Mouse (Mus musculus) ES-E14 (cell line): ENCODE data around the gene Senp3.

Experiments used
- HCFC1 ChIP-seq: IDR thresholded peaks from 2 replicates; pipeline ENCODE4 v1.6.1; 2012; ENCODE audit warnings: low read length, inconsistent platforms, borderline replicate concordance; ENCODE audit not compliant: insufficient read depth
- MAFK ChIP-seq: IDR thresholded peaks from 2 replicates; pipeline ENCODE4 v1.6.1; 2014; ENCODE audit warnings: mild to moderate bottlenecking, low read depth, low read length, inconsistent platforms; ENCODE audit not compliant: insufficient read depth
- ZNF384 ChIP-seq: IDR thresholded peaks from 2 replicates; pipeline ENCODE4 v1.6.1; 2012; ENCODE audit warnings: low read depth, low read length, inconsistent platforms

- no peak for TF ChIP-seq HCFC1
- no peak for TF ChIP-seq ZNF384
- no peak for TF ChIP-seq MAFK
Measured at GRCm38 (mm10) chr11:69707480-69707847, 25.6 kb upstream of the Senp3 start.
